Mouse (Mus musculus) liver, embryonic 14.5 days (tissue): ENCODE measurements at regions not wholly inside any gene's neighbourhood (a gene's known extent, or its start where the extent isn't known, plus 50 kb on each side); places are given as distances from the start of the nearest gene placed in this dataset.

Experiments used
- CTCF ChIP-seq: IDR thresholded peaks from 2 replicates; pipeline ENCODE4 v1.5.1; 2016; ENCODE audit warnings: antibody characterized with exemption, low read depth, control low read depth
- EP300 ChIP-seq: IDR thresholded peaks from 2 replicates; pipeline ENCODE4 v1.6.1; 2016; ENCODE audit warnings: antibody characterized with exemption, low read depth

DNA sequence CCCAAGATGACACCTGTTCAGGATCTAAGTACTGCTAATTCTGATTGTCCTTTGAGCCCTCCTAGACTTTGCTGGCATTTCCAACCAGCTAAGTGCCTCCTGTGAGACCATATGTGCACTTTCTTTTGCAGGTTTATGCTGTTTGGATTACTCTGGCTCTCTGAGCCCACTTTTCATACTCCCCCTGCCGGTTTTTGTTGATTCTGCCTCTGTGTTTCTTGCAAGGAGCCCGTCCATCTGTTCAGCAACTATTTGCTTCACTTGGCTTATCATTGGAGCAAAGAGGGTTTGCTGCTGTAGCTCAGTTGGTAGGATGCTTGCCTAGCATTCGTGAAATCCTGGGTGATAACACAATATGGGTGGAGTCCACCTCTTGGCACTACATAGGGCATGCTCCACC, 52.8 kb upstream of the Cldn5 start:
- TF ChIP-seq CTCF (no peak), EP300 (no peak)
